9 mouse cellular contexts compared by ENCODE assay signal in genomic region chr3:9076696-9077095, GRCm38 (mm10).
DNase-seq lines count a peak whose midpoint lies in the region; ATAC-seq and TF ChIP-seq lines count a peak whose summit lies in the region.
"Had no signal": no experiment of that assay in that cellular context is flagged by ENCODE, and none has a peak within 500 bp of the region (broad histone marks: within the 10 kb centered on the region; RNA-seq: fewer than 3 reads in every experiment).

No protein-coding gene starts in this region.

- no peaks in the 10 kb centered on the region for H3K36me3 ChIP-seq in forebrain, embryonic 11.5 days (ENCODE audit: control insufficient read depth, insufficient read depth, low read length)
- H3K36me3 ChIP-seq in midbrain, embryonic 14.5 days (ENCODE audit: control insufficient read depth, insufficient read depth, low read length), result no peaks in the 10 kb centered on the region
- H3K36me3 ChIP-seq in spleen, adult 2 months (ENCODE audit: control insufficient read depth, insufficient read depth, low read length), result no peaks in the 10 kb centered on the region
- H3K36me3 ChIP-seq: liver, embryonic 15.5 days had no signal

- no peak overlapping the region for H3K27ac ChIP-seq in bone marrow, adult 2 months (ENCODE audit: control insufficient read depth, insufficient read depth, low read depth, low read length, poor library complexity)
- H3K27ac ChIP-seq in forebrain, embryonic 11.5 days (ENCODE audit: low read depth, low read length), result no peak overlapping the region
- H3K27ac ChIP-seq in midbrain, embryonic 14.5 days (replicated peaks; ENCODE audit: low read depth, low read length), result no peak overlapping the region
- H3K27ac ChIP-seq in spleen, adult 2 months (ENCODE audit: insufficient read depth, low read length), result no peak overlapping the region
- H3K27ac ChIP-seq: liver, embryonic 15.5 days had no signal

- TF ChIP-seq CTCF in bone marrow, adult 2 months (IDR thresholded peaks at IDR 0.05; ENCODE audit: control insufficient read depth, insufficient read depth, low read length), result peak; percentile 85
- TF ChIP-seq CTCF in spleen, adult 2 months (IDR thresholded peaks at IDR 0.05; ENCODE audit: extremely low read depth, insufficient read depth, insufficient read length, insufficient replicate concordance), result peak; percentile 78; the same call in 1 of the 2 replicates

- no peak for TF ChIP-seq POLR2A in bone marrow, adult 2 months (IDR thresholded peaks at IDR 0.05; ENCODE audit: borderline replicate concordance, control insufficient read depth, low read depth, low read length)
- no peak for TF ChIP-seq POLR2A in spleen, adult 2 months (IDR thresholded peaks at IDR 0.05; ENCODE audit: low read depth, low read length)

- no peak overlapping the region for H3K4me3 ChIP-seq in bone marrow, adult 2 months (replicated peaks; ENCODE audit: control insufficient read depth, low read depth, low read length)
- no peak overlapping the region for H3K4me3 ChIP-seq in forebrain, embryonic 11.5 days (ENCODE audit: low read depth, low read length)
- no peak overlapping the region for H3K4me3 ChIP-seq in midbrain, embryonic 14.5 days (replicated peaks; ENCODE audit: low read depth, low read length)
- H3K4me3 ChIP-seq in spleen, adult 2 months (ENCODE audit: extremely low read depth, insufficient read depth, insufficient read length), result no peak overlapping the region
- H3K4me3 ChIP-seq: liver, embryonic 15.5 days had no signal

- H3K4me2 ChIP-seq in forebrain, embryonic 11.5 days (ENCODE audit: low read depth, low read length, severe bottlenecking), result no peak overlapping the region
- no peak overlapping the region for H3K4me2 ChIP-seq in midbrain, embryonic 14.5 days (ENCODE audit: low read length)
- H3K4me2 ChIP-seq: liver, embryonic 15.5 days had no signal

- no peak overlapping the region for H3K9ac ChIP-seq in forebrain, embryonic 11.5 days (ENCODE audit: low read length)
- H3K9ac ChIP-seq in midbrain, embryonic 14.5 days (replicated peaks; ENCODE audit: low read length), result no peak overlapping the region
- H3K9ac ChIP-seq: liver, embryonic 15.5 days had no signal

- H3K4me1 ChIP-seq in bone marrow, adult 2 months (ENCODE audit: control insufficient read depth, insufficient read depth, low read length), result no peaks in the 10 kb centered on the region
- no peaks in the 10 kb centered on the region for H3K4me1 ChIP-seq in forebrain, embryonic 11.5 days (replicated peaks; ENCODE audit: control insufficient read depth, insufficient read depth, low read length)
- no peaks in the 10 kb centered on the region for H3K4me1 ChIP-seq in midbrain, embryonic 14.5 days (ENCODE audit: control insufficient read depth, insufficient read depth, low read length)
- no peaks in the 10 kb centered on the region for H3K4me1 ChIP-seq in spleen, adult 2 months (ENCODE audit: control insufficient read depth, insufficient read depth, insufficient read length)
- H3K4me1 ChIP-seq: liver, embryonic 15.5 days had no signal

- WGBS in bone marrow, adult 2 months, result 23% methylated on average over 3 of the region's 3 CpGs
- 17% methylated on average over 3 of the region's 3 CpGs for WGBS in forebrain, embryonic 11.5 days
- 22% methylated on average over 3 of the region's 3 CpGs for WGBS in midbrain, embryonic 14.5 days
- 13% methylated on average over 3 of the region's 3 CpGs for WGBS in spleen, adult 2 months

- no peaks in the 10 kb centered on the region for H3K27me3 ChIP-seq in forebrain, embryonic 11.5 days (ENCODE audit: control insufficient read depth, insufficient read depth, low read length)
- no peaks in the 10 kb centered on the region for H3K27me3 ChIP-seq in midbrain, embryonic 14.5 days (ENCODE audit: control insufficient read depth, insufficient read depth, low read length)
- H3K27me3 ChIP-seq in spleen, adult 2 months (ENCODE audit: control insufficient read depth, insufficient read depth, low read length), result no peaks in the 10 kb centered on the region
- H3K27me3 ChIP-seq: liver, embryonic 15.5 days had no signal

- peak; percentile 45 for DNase-seq in gastrocnemius, adult 18-20 months (ENCODE audit: low spot score)
- no peak for DNase-seq in gastrocnemius, postnatal 25 days
- peak; percentile 69 for DNase-seq in forebrain, embryonic 11.5 days (ENCODE audit: low spot score)
- peak; percentile 47 for DNase-seq in induced T-regulatory cell, adult 2 months (ENCODE audit: low read depth)
- peak; percentile 67 to 72 for DNase-seq in layer of hippocampus, postnatal 36 days
- peak; percentile 74 for DNase-seq in midbrain, embryonic 14.5 days
- DNase-seq in spleen, adult 2 months (ENCODE audit: low read depth in 1 of 2, low spot score in 2 of 2), result peak in 1 of 2 experiments; percentile 56

- ATAC-seq in forebrain, embryonic 11.5 days (replicated peaks; ENCODE audit: low FRiP score), result no peak
- ATAC-seq in midbrain, embryonic 14.5 days (ENCODE audit: low FRiP score, low TSS enrichment), result no peak

- no peaks in the 10 kb centered on the region for H3K9me3 ChIP-seq in forebrain, embryonic 11.5 days (ENCODE audit: control insufficient read depth, low read length)
- H3K9me3 ChIP-seq in midbrain, embryonic 14.5 days (ENCODE audit: control insufficient read depth, low read length), result no peaks in the 10 kb centered on the region
- H3K9me3 ChIP-seq: liver, embryonic 15.5 days had no signal
